Mouse (Mus musculus): Measurements from ENCODE around the gene Actl11. TPM values are rescaled to one million over a fixed set of nuclear protein-coding genes. Genes with fewer than 3 reads are reported as not detected.

The Actl11 gene
- polyA plus RNA-seq, 1 experiment from 2014 or later, result not detected

DNA sequence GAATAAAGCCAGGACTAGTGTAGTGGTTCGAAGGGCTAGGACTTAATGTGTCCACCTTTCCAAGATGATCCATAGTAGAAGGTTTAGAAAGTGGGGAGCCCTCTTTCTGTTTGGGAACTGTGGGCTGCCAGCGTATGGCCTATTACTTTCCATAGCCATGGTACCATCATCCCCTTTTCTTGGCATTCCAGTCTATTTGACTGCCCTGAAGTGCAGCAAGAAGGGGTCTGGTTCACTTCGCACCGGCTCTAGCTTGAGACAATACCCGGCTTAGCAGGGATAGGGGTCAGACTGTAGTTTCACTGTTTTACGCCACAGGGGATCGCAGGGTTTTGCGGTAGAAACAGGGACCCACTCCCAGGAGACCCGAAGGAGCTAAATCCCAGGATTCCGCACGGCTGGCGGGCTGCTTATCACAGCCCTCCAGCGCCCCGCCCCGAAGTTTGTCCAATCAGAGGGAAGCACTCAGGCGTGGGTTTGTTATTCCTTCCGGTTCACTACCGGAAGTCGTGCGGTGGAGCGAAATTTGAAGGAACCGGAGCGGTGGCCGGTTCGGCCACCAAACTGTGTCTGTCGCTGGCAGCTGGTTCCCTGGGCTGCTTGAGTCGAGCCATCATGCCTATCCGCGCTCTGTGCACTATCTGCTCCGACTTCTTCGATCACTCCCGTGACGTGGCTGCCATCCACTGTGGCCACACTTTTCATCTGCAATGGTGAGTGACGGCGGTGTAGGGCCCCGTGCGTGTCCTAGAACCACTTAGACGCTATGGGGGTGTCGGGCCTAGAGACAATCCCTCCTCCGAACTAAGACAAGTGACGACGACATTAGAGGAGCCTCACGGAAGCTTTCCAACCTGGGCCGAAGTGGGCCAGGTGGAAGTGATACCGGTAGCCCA is 22.4 kb downstream of the Actl11 start:
- Histone ChIP-seq H3K4me1 (peaks cover 21% of the 10 kb centered on the region), H3K4me3 (peak overlapping the region; percentile 70), H3K36me3 (peaks cover 23% of the 10 kb centered on the region), H3K9me3 (replicated peaks) (no peaks in the 10 kb centered on the region), H3K27me3 (ENCODE audit: low read depth, poor library complexity, severe bottlenecking) (no peaks in the 10 kb centered on the region), H3K27ac (peak overlapping the region; percentile 85)
- DNase-seq (ENCODE audit: low spot score), result peak; percentile 94
- WGBS, result 13% methylated on average over 45 of the region's 45 CpGs

DNA sequence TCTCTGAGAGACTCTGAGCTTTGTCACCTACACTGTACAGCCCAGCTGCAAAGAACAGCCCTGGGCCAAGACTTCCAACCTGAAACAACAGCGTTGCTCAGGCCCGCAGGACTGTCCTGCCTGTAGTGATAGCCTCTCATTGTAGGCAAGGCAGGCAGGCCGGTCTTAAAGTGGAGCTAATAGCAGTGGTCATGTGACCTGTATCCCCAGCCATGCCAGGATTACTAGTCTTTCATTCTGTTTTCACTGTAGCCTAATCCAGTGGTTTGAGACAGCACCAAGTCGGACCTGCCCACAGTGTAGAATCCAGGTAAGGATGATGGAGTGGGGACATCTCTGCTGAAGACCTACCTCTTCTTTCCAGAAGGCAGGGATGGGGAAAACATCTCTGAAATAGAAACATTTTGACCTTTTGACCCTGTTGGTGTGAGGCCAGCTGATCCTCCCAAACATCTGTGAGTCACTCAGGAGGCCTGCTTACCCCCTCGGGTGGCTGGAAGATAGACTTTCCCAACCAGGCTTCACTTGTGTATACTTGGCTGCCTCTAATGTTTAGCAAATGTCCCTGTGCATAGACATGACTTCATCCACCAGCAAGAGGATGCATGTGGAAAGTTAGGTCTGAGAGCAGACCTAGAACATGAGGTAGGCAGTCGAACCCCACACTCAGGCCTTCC is 27.5 kb downstream of the Actl11 start:
- H3K4me1 ChIP-seq, result peaks cover 20% of the 10 kb centered on the region
- peaks cover 56% of the 10 kb centered on the region for H3K36me3 ChIP-seq
- H3K27me3 ChIP-seq (ENCODE audit: low read depth, poor library complexity, severe bottlenecking), result no peaks in the 10 kb centered on the region
- no peak overlapping the region for H3K4me3 ChIP-seq
- WGBS, result 80% methylated on average over 6 of the region's 6 CpGs
- no peak for DNase-seq (ENCODE audit: low spot score)
- H3K9me3 ChIP-seq (replicated peaks), result no peaks in the 10 kb centered on the region
- H3K27ac ChIP-seq, result no peak overlapping the region

DNA sequence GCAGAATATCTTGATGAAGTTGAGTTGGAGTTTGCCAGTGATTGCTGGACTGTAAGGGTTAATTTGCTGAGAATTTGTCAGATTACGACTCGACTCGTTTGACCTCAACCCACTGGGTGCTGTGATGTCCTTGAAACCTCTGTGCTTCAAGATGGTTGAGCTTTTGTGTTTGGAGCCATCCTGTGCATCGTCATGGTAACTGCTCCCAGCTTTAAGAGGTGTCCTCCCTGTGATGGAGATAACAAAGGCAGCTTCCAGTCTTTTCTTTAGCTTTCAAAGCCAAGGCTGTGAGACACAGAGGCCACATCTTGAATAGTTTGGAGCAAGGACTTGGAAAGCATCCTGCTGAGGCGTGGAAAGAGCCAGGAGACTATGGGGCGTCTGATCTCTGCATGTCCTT is 28.9 kb downstream of the Actl11 start:
- Histone ChIP-seq H3K36me3 (peaks cover 70% of the 10 kb centered on the region), H3K4me1 (peaks cover 14% of the 10 kb centered on the region), H3K9me3 (replicated peaks) (no peaks in the 10 kb centered on the region), H3K27me3 (ENCODE audit: low read depth, poor library complexity, severe bottlenecking) (no peaks in the 10 kb centered on the region), H3K27ac (no peak overlapping the region), H3K4me3 (no peak overlapping the region)
- WGBS, result 71% methylated on average over 6 of the region's 6 CpGs
- no peak for DNase-seq (ENCODE audit: low spot score)

DNA sequence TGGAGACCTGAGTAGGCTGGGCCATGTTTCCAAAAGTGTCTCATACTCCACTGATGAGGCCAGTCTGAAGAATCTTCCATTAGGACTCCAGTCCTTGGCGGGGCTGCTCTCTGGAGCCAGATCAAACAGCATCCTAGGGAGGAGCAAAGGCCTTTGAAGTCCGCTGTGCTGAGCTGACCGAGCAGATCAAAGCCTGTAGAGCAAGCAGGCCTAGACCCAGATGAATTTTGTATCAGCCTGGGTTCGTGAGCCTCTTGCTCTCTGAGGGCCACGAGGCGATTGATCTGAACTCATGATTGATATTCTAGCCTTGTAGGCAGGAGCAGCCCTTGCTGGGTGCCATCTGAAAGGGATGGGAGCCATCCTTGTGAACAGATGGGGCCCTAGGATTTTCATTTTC is 31.6 kb downstream of the Actl11 start:
- no peaks in the 10 kb centered on the region for H3K9me3 ChIP-seq (replicated peaks)
- no peak overlapping the region for H3K4me3 ChIP-seq
- H3K27me3 ChIP-seq (ENCODE audit: low read depth, poor library complexity, severe bottlenecking), result no peaks in the 10 kb centered on the region
- H3K36me3 ChIP-seq, result peaks cover 95% of the 10 kb centered on the region
- peaks cover 13% of the 10 kb centered on the region for H3K4me1 ChIP-seq
- no peak overlapping the region for H3K27ac ChIP-seq
- DNase-seq (ENCODE audit: low spot score), result no peak
- 18% methylated on average over 6 of the region's 6 CpGs for WGBS

DNA sequence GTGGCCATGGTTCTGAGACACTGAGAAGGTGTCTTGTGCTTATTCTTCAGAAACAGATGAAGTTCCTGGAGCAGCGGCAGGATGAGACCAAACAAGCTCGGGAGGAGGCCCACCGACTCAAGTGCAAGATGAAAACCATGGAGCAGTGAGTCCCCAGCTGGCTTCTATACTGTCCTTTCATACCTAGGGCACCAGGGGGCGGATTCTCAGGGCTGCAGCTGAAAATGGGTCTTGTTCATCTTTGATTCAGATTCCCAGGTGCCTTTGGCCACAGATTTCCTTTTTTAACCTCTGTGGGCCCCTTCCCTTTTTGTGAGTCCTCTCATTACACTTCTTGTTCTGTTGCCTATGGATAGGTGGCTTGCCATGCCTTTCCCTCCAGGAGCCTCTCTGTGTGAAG is 32.7 kb downstream of the Actl11 start:
- H3K36me3 ChIP-seq, result peaks cover 98% of the 10 kb centered on the region
- WGBS, result 85% methylated on average over 4 of the region's 4 CpGs

DNA sequence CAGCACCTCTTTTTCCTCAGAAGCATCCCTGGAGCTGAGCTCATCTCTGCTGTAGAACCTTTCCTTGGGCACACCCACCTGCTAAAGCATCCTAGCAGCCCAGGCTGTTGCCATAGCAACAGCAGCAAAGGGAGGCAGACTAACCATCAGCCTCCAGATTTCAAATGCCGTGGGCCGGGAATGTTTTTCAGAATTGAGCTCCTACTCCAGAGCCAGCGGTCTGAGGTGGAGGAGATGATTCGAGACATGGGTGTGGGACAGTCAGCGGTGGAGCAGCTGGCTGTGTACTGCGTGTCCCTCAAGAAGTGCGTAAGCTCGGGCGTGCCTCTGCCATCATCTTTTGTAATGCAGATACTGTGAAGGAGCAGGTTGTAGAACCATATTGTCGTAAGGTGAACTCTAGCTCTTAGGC is 33.1 kb downstream of the Actl11 start:
- DNase-seq (ENCODE audit: low spot score), result no peak
- H3K36me3 ChIP-seq, result peaks cover 97% of the 10 kb centered on the region
- H3K9me3 ChIP-seq (replicated peaks), result no peaks in the 10 kb centered on the region
- H3K4me3 ChIP-seq, result no peak overlapping the region
- WGBS, result 92% methylated on average over 10 of the region's 10 CpGs
- H3K4me1 ChIP-seq, result peaks cover 13% of the 10 kb centered on the region
- H3K27ac ChIP-seq, result 0 out of 2 replicates have a peak overlapping the region, but pooled peaks have one; percentile 7
- no peaks in the 10 kb centered on the region for H3K27me3 ChIP-seq (ENCODE audit: low read depth, poor library complexity, severe bottlenecking)

More for the DNA sequence above, 32.7 kb downstream of the Actl11 start:
- Histone ChIP-seq H3K27me3 (ENCODE audit: low read depth, poor library complexity, severe bottlenecking) (no peaks in the 10 kb centered on the region), H3K9me3 (replicated peaks) (no peaks in the 10 kb centered on the region), H3K27ac (no peak overlapping the region), H3K4me1 (peaks cover 13% of the 10 kb centered on the region), H3K4me3 (no peak overlapping the region)
- no peak for DNase-seq (ENCODE audit: low spot score)

DNA sequence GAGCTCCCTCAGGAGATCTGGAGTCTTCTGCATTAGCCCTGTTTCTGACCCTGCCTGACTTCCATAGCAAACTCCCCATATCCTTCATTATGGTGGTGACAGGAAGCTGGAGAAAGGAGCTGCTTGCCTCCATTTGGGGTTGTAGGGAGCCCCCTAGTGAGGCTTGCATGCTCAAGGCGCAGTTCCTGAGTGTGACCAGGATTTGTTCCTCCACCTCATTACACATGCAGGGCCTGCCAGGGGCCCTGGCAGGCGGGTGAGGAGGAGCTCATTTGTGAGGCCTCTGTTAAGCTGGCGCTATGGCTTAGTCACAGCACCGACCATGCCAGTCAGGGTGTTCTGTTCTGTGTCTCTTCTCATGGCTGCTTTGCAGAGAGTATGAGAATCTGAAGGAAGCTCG is 33.6 kb downstream of the Actl11 start:
- Histone ChIP-seq H3K4me3 (no peak overlapping the region), H3K27me3 (ENCODE audit: low read depth, poor library complexity, severe bottlenecking) (no peaks in the 10 kb centered on the region), H3K36me3 (peaks cover 97% of the 10 kb centered on the region), H3K9me3 (replicated peaks) (no peaks in the 10 kb centered on the region), H3K4me1 (peaks cover 13% of the 10 kb centered on the region), H3K27ac (0 out of 2 replicates have a peak overlapping the region, but pooled peaks have one; percentile 7)
- DNase-seq (ENCODE audit: low spot score), result no peak
- 57% methylated on average over 5 of the region's 5 CpGs for WGBS

DNA sequence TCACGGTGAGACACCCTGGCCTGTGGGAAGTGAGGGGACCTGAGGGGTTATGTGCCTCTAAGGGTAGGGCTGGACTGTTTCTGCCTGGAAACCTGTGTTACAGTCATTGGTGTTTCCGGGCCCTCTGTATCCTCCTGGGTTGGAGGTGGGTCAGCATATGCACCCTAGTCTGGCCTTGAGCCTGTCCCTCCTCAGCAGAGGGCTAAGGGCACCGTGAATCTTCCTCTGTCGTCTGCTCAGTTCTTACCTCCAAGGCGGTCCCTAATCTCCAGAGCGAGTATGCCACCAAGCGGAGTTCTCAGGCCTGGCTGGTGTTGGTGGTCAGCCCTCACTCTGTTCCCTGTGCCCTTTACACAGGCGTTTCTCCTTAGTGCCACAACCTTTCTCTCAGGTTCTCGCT is 34.6 kb downstream of the Actl11 start:
- Histone ChIP-seq H3K27me3 (ENCODE audit: low read depth, poor library complexity, severe bottlenecking) (no peaks in the 10 kb centered on the region), H3K4me3 (no peak overlapping the region), H3K9me3 (replicated peaks) (no peaks in the 10 kb centered on the region), H3K27ac (0 out of 2 replicates have a peak overlapping the region, but pooled peaks have one; percentile 21), H3K36me3 (peaks cover 96% of the 10 kb centered on the region), H3K4me1 (peaks cover 13% of the 10 kb centered on the region)
- WGBS, result 89% methylated on average over 9 of the region's 9 CpGs
- no peak for DNase-seq (ENCODE audit: low spot score)

DNA sequence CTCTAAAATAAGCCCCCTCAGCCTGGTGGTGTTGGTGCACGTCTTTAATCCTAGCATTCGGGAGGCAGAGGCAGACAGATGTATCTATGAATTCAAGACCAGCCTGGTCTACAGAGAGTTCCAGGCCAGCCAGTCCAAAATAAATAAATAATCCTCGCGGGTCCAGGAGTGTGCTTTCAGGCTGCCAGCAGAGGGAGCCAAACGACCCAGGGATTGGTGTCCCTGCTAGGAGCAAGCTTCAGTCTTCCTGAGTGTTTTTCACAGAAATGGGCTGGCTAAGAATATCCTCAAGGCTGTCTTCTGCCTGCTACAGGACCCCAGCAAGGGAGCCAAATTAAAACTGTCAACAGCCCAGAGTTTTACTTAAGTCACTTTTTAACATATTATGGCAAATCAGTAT is 35.4 kb downstream of the Actl11 start:
- peak; percentile 96 for DNase-seq (ENCODE audit: low spot score)
- Histone ChIP-seq H3K9me3 (replicated peaks) (no peaks in the 10 kb centered on the region), H3K27ac (0 out of 2 replicates have a peak overlapping the region, but pooled peaks have one; percentile 21), H3K4me3 (no peak overlapping the region), H3K27me3 (ENCODE audit: low read depth, poor library complexity, severe bottlenecking) (no peaks in the 10 kb centered on the region), H3K36me3 (peaks cover 96% of the 10 kb centered on the region), H3K4me1 (peaks cover 11% of the 10 kb centered on the region)
- WGBS, result 29% methylated on average over 5 of the region's 5 CpGs

DNA sequence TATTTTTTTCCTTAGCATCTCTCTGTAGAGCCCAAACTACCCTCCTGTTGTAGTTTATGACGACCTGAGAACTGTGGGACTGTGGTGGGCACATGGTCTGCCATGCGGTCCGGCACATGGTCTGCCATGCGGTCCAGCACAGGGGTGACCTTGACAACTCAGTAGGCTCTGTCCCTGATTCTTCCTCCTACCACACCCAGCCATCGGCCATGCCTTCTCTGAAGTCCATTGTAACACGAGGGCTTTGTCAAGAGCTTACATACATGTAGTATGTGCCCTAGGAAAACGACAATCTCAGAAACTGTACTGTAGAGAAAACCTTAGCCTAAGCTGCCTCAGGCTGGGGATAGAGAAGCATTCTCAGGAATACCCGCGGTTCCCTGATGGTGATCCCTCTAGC is 36.4 kb downstream of the Actl11 start:
- Histone ChIP-seq H3K27ac (no peak overlapping the region), H3K27me3 (ENCODE audit: low read depth, poor library complexity, severe bottlenecking) (no peaks in the 10 kb centered on the region), H3K36me3 (peaks cover 96% of the 10 kb centered on the region), H3K9me3 (replicated peaks) (no peaks in the 10 kb centered on the region), H3K4me1 (peaks cover 7% of the 10 kb centered on the region), H3K4me3 (no peak overlapping the region)
- DNase-seq (ENCODE audit: low spot score), result no peak
- 95% methylated on average over 9 of the region's 9 CpGs for WGBS

DNA sequence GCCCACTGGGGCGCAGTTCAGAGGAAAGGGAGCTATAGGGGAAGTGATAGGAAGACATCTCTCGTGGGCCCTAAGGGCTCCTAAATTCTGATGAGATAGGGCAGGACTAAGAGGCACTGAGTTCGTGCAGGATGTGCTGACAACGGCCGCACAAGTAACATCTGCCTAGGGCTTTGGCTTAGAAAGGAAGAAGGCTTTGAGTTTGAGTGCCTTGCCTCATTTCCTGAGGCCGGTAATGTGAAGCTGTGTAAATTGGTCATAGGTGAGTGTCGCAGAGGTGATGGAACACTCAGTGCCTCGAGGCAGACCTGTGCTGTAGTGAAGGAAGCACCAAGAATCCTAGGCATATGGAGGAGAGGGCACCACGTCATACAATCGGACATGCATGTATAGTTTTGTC is 38.4 kb downstream of the Actl11 start:
- 89% methylated on average over 10 of the region's 10 CpGs for WGBS
- Histone ChIP-seq H3K4me3 (no peak overlapping the region), H3K36me3 (peaks cover 96% of the 10 kb centered on the region), H3K4me1 (peaks cover 4% of the 10 kb centered on the region; the same call in 1 of the 2 replicates), H3K9me3 (replicated peaks) (no peaks in the 10 kb centered on the region), H3K27me3 (ENCODE audit: low read depth, poor library complexity, severe bottlenecking) (no peaks in the 10 kb centered on the region), H3K27ac (0 out of 2 replicates have a peak overlapping the region, but pooled peaks have one; percentile 33)
- DNase-seq (ENCODE audit: low spot score), result no peak

DNA sequence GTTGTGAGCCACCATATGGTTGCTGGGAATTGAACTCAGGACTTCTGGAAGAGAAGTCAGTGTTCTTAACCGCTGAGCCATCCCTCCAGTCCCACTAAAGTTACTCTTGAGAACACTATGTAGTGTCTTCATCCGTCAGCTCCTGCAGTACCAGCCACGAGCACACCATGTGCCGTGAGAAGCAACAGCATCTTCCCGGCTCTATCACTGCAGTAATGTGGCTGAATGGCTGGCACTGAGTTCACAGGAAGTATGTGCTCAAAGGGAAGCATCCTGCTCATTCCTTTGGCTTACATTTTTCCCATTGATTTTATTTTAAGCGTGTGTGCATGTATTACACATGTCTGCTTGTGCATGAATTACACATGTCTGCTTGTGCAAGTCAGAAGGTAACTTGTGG is 39.2 kb downstream of the Actl11 start:
- WGBS, result 93% methylated on average over 6 of the region's 6 CpGs
- Histone ChIP-seq H3K4me1 (peaks cover 7% of the 10 kb centered on the region; the same call in 1 of the 2 replicates), H3K4me3 (no peak overlapping the region), H3K27me3 (ENCODE audit: low read depth, poor library complexity, severe bottlenecking) (no peaks in the 10 kb centered on the region), H3K9me3 (replicated peaks) (no peaks in the 10 kb centered on the region), H3K27ac (no peak overlapping the region), H3K36me3 (peaks cover 96% of the 10 kb centered on the region)
- no peak for DNase-seq (ENCODE audit: low spot score)

DNA sequence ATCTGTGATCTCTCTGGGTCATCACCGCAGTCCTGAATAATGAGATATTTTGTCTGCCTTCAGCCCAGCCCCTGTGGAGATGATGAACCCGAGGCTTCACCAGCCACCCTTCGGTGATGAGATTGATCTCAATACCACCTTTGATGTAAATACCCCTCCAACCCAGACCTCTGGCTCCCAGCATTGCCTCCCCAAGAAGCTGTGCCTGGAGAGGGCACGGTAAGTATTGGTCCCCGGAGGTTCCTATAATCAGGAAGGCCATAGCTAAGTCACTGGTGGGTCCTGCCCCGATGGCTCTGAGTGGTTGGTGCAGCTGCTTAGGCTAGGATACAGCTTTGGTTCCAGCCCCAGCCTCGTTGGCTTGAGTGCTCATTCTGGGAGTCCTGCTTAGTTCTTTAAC is 40.3 kb downstream of the Actl11 start:
- Histone ChIP-seq H3K27ac (no peak overlapping the region), H3K4me1 (peaks cover 7% of the 10 kb centered on the region; the same call in 1 of the 2 replicates), H3K36me3 (peaks cover 96% of the 10 kb centered on the region), H3K9me3 (replicated peaks) (no peaks in the 10 kb centered on the region), H3K27me3 (ENCODE audit: low read depth, poor library complexity, severe bottlenecking) (no peaks in the 10 kb centered on the region), H3K4me3 (no peak overlapping the region)
- no peak for DNase-seq (ENCODE audit: low spot score)
- WGBS, result 94% methylated on average over 7 of the region's 7 CpGs

Measured in limb, embryonic 10.5 days (tissue).